Mouse (Mus musculus): ENCODE measurements around the gene 4931428F04Rik.

DNA sequence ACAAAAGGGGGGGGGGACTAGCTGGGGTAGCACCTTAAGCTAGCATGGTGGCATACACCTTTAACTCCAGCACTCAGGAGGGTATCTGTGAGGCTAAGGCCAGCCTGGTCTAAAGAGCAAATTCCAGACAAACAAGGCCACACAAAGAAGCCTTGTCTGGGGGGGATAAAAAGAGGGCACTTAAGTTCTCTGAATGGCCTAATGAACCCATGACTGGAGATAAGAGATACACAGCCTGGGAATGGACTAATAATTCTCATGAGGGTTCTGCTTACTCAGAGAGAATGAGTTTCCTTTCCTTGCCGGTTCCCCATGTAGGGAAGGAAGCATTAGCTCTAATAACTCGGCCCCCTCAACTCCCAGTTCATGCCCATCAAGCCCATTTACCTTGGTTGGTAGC lies 42.9 kb upstream of the 4931428F04Rik start:
- no peak for TF ChIP-seq CTCF (IDR thresholded peaks at IDR 0.05; ENCODE audit: low read depth)
- TF ChIP-seq EP300 (IDR thresholded peaks at IDR 0.05; ENCODE audit: low read depth) = no peak

Data from liver, postnatal 0 days (tissue).